Mouse (Mus musculus) kidney, embryonic 16.5 days (tissue): Measurements from ENCODE around the gene Papola. TPM values are rescaled to one million over a fixed set of nuclear protein-coding genes. Genes with fewer than 3 reads are reported as not detected.

ENCODE experiments used
- ATAC-seq: fragments of 200-750 bp; cut with Nextera tagmentation; 2 replicates; pipeline ENCODE4 v1.8.0; 2017; ENCODE audit warnings: moderate TSS enrichment; ENCODE audit not compliant: low FRiP score, low TSS enrichment
- H3K27ac ChIP-seq: fragments of 300-500 bp; sonication (generic); 2 replicates; pipeline ENCODE4 v1.5.1; 2014; ENCODE audit warnings: low read length
- H3K27me3 ChIP-seq: fragments of 300-500 bp; sonication (generic); 2 replicates; pipeline ENCODE4 v1.6.1; 2014; ENCODE audit warnings: low read length, control low read depth, mixed read lengths; ENCODE audit not compliant: insufficient read depth
- H3K36me3 ChIP-seq: fragments of 300-500 bp; sonication (generic); 2 replicates; pipeline ENCODE4 v1.6.1; 2014; ENCODE audit warnings: low read length, control low read depth, mixed read lengths; ENCODE audit not compliant: insufficient read depth
- H3K4me1 ChIP-seq: fragments of 300-500 bp; sonication (generic); 2 replicates; pipeline ENCODE4 v1.6.1; 2014; ENCODE audit warnings: low read length, control low read depth, mixed read lengths; ENCODE audit not compliant: insufficient read depth
- H3K4me2 ChIP-seq: fragments of 300-500 bp; sonication (generic); replicated peaks from 2 replicates; pipeline ENCODE4 v1.6.1; 2014; ENCODE audit warnings: low read depth, low read length
- H3K4me3 ChIP-seq: fragments of 300-500 bp; sonication (generic); 2 replicates; pipeline ENCODE4 v1.5.1; 2014; ENCODE audit warnings: mild to moderate bottlenecking, low read length
- H3K9ac ChIP-seq: fragments of 300-500 bp; sonication (generic); replicated peaks from 2 replicates; pipeline ENCODE4 v1.6.1; 2014; ENCODE audit warnings: low read length
- H3K9me3 ChIP-seq: fragments of 300-500 bp; sonication (generic); 2 replicates; pipeline ENCODE4 v1.6.1; 2016; ENCODE audit warnings: low read length, control low read depth
- WGBS: fragments of 180-500 bp; shearing (Covaris S2); extraction: QIAGEN DNeasy Blood & Tissue Kit; methylation state at CpG from one replicate; pipeline ENCODE4 v1.1.7; 2014; 5-methylcytosine and 5-hydroxymethylcytosine counted together
- polyA plus RNA-seq: library from polyadenylated mRNA; unstranded; fragments of >200 nt; fragmentation: Nextera tagmentation; extraction: Ambion mirVana; gene quantifications from 2 replicates; pipeline ENCODE4 v1.2.1, GENCODE M21; 2015

Papola gene
- polyA plus RNA-seq, 1 experiment from 2014 or later = 191 TPM

GRCm38 (mm10) chr12:105794896-105795295 is 10.4 kb downstream of the Papola start:
- Histone ChIP-seq H3K9ac (no peak overlapping the region), H3K36me3 (peaks cover 9% of the 10 kb centered on the region; the same call in 1 of the 2 replicates), H3K4me2 (no peak overlapping the region), H3K27me3 (no peaks in the 10 kb centered on the region), H3K4me3 (no peak overlapping the region), H3K4me1 (no peaks in the 10 kb centered on the region), H3K27ac (no peak overlapping the region), H3K9me3 (no peaks in the 10 kb centered on the region)
- ATAC-seq = no peak
- WGBS = 90% methylated on average over 2 of the region's 2 CpGs

GRCm38 (mm10) chr12:105798001-105798400 is 13.5 kb downstream of the Papola start:
- H3K9ac ChIP-seq = no peak overlapping the region
- ATAC-seq = no peak
- H3K4me2 ChIP-seq = no peak overlapping the region
- H3K27me3 ChIP-seq = no peaks in the 10 kb centered on the region
- no peak overlapping the region for H3K27ac ChIP-seq
- H3K9me3 ChIP-seq = no peaks in the 10 kb centered on the region
- H3K36me3 ChIP-seq = peaks cover 24% of the 10 kb centered on the region
- H3K4me1 ChIP-seq = no peaks in the 10 kb centered on the region
- H3K4me3 ChIP-seq = no peak overlapping the region

- H3K4me2 ChIP-seq = no peak overlapping the region
Measured at GRCm38 (mm10) chr12:105805790-105806189, 21.3 kb downstream of the Papola start.

GRCm38 (mm10) chr12:105806205-105806604 is 21.7 kb downstream of the Papola start:
- peaks cover 51% of the 10 kb centered on the region for H3K36me3 ChIP-seq
- no peak overlapping the region for H3K4me3 ChIP-seq
- ATAC-seq = no peak
- no peak overlapping the region for H3K4me2 ChIP-seq
- H3K9me3 ChIP-seq = no peaks in the 10 kb centered on the region
- H3K27me3 ChIP-seq = no peaks in the 10 kb centered on the region
- H3K27ac ChIP-seq = no peak overlapping the region
- WGBS = 91% methylated on average over 3 of the region's 3 CpGs
- no peak overlapping the region for H3K9ac ChIP-seq
- H3K4me1 ChIP-seq = no peaks in the 10 kb centered on the region

More at GRCm38 (mm10) chr12:105805790-105806189, 21.3 kb downstream of the Papola start:
- no peak overlapping the region for H3K4me3 ChIP-seq
- no peaks in the 10 kb centered on the region for H3K4me1 ChIP-seq
- WGBS = 93% methylated on average over 3 of the region's 3 CpGs
- no peaks in the 10 kb centered on the region for H3K9me3 ChIP-seq
- H3K27me3 ChIP-seq = no peaks in the 10 kb centered on the region
- no peak for ATAC-seq
- H3K27ac ChIP-seq = no peak overlapping the region
- H3K9ac ChIP-seq = no peak overlapping the region
- H3K36me3 ChIP-seq = peaks cover 50% of the 10 kb centered on the region

- H3K4me2 ChIP-seq = no peak overlapping the region
- ATAC-seq = no peak
- H3K36me3 ChIP-seq = peaks cover 57% of the 10 kb centered on the region
- no peaks in the 10 kb centered on the region for H3K27me3 ChIP-seq
- WGBS = 94% methylated on average over 7 of the region's 7 CpGs
- no peak overlapping the region for H3K9ac ChIP-seq
- H3K27ac ChIP-seq = no peak overlapping the region
- H3K4me3 ChIP-seq = no peak overlapping the region
- no peaks in the 10 kb centered on the region for H3K4me1 ChIP-seq
- H3K9me3 ChIP-seq = no peaks in the 10 kb centered on the region
Measured at GRCm38 (mm10) chr12:105807416-105807815, 22.9 kb downstream of the Papola start.

GRCm38 (mm10) chr12:105808945-105809344 is 24.5 kb downstream of the Papola start:
- H3K36me3 ChIP-seq = peaks cover 53% of the 10 kb centered on the region
- H3K4me3 ChIP-seq = no peak overlapping the region
- H3K27ac ChIP-seq = no peak overlapping the region
- H3K4me1 ChIP-seq = no peaks in the 10 kb centered on the region
- H3K9me3 ChIP-seq = no peaks in the 10 kb centered on the region
- no peak for ATAC-seq
- H3K4me2 ChIP-seq = no peak overlapping the region
- 60% methylated on average over 3 of the region's 3 CpGs for WGBS
- H3K27me3 ChIP-seq = no peaks in the 10 kb centered on the region
- H3K9ac ChIP-seq = no peak overlapping the region

- H3K4me1 ChIP-seq = no peaks in the 10 kb centered on the region
- H3K36me3 ChIP-seq = peaks cover 51% of the 10 kb centered on the region
- no peaks in the 10 kb centered on the region for H3K9me3 ChIP-seq
- no peaks in the 10 kb centered on the region for H3K27me3 ChIP-seq
- H3K9ac ChIP-seq = no peak overlapping the region
- no peak for ATAC-seq
- 83% methylated on average over 6 of the region's 6 CpGs for whole genome bisulfite sequencing
- no peak overlapping the region for H3K4me2 ChIP-seq
- no peak overlapping the region for H3K4me3 ChIP-seq
- no peak overlapping the region for H3K27ac ChIP-seq
Measured at GRCm38 (mm10) chr12:105810608-105811007, 26.1 kb downstream of the Papola start.

- Histone ChIP-seq H3K27me3 (no peaks in the 10 kb centered on the region), H3K4me3 (no peak overlapping the region), H3K4me1 (peaks cover 3% of the 10 kb centered on the region; the same call in 1 of the 2 replicates), H3K4me2 (no peak overlapping the region), H3K9me3 (no peaks in the 10 kb centered on the region), H3K27ac (no peak overlapping the region), H3K36me3 (peaks cover 37% of the 10 kb centered on the region), H3K9ac (no peak overlapping the region)
- no peak for ATAC-seq
- 90% methylated on average over 6 of the region's 6 CpGs for WGBS
Measured at GRCm38 (mm10) chr12:105813957-105814356, 29.5 kb downstream of the Papola start.

GRCm38 (mm10) chr12:105823472-105823871 is 39.0 kb downstream of the Papola start:
- ATAC-seq = no peak
- H3K4me2 ChIP-seq = no peak overlapping the region
- H3K27me3 ChIP-seq = no peaks in the 10 kb centered on the region
- no peak overlapping the region for H3K9ac ChIP-seq
- peaks cover 65% of the 10 kb centered on the region for H3K36me3 ChIP-seq
- no peaks in the 10 kb centered on the region for H3K9me3 ChIP-seq
- no peak overlapping the region for H3K4me3 ChIP-seq
- no peak overlapping the region for H3K27ac ChIP-seq
- WGBS = 89% methylated on average over 4 of the region's 4 CpGs
- no peaks in the 10 kb centered on the region for H3K4me1 ChIP-seq

GRCm38 (mm10) chr12:105824743-105825142 is 40.2 kb downstream of the Papola start:
- H3K36me3 ChIP-seq = peaks cover 73% of the 10 kb centered on the region
- no peak overlapping the region for H3K4me3 ChIP-seq
- H3K27ac ChIP-seq = no peak overlapping the region
- no peak overlapping the region for H3K4me2 ChIP-seq
- no peak for ATAC-seq
- no peak overlapping the region for H3K9ac ChIP-seq
- H3K27me3 ChIP-seq = no peaks in the 10 kb centered on the region
- H3K4me1 ChIP-seq = no peaks in the 10 kb centered on the region
- H3K9me3 ChIP-seq = no peaks in the 10 kb centered on the region
- 83% methylated on average over 8 of the region's 8 CpGs for WGBS
